Mouse (Mus musculus) cerebellum, postnatal 14 days (tissue): ENCODE results near the gene Mon1a.

Experiments used
- DNase-seq, 2 experiments: peaks; one replicate each; pipeline ENCODE4 v3.0.0; 2021; ENCODE audit warnings: mixed read lengths in 2 of 2

Gene Mon1a

GRCm38 (mm10) chr9:107949922-107950235 lies 61.9 kb downstream of the Mon1a start, which contains the start of gene Traip:
Gene Traip (plus strand): TSS chr9:107950136.
- no peak for DNase-seq

- peak; percentile 93 to 95 for DNase-seq
Observed at GRCm38 (mm10) chr9:107950460-107951355, 62.8 kb downstream of the Mon1a start.
